Mouse (Mus musculus) thymus, postnatal 25 days (tissue): ENCODE measurements around the gene Lypd6b.
A peak's percentile ranks its signal among the peaks of the same experiment; 100 is the strongest.

Experiments used
- DNase-seq: peaks from one replicate; pipeline ENCODE4 v3.0.0; 2022

Gene Lypd6b

DNA sequence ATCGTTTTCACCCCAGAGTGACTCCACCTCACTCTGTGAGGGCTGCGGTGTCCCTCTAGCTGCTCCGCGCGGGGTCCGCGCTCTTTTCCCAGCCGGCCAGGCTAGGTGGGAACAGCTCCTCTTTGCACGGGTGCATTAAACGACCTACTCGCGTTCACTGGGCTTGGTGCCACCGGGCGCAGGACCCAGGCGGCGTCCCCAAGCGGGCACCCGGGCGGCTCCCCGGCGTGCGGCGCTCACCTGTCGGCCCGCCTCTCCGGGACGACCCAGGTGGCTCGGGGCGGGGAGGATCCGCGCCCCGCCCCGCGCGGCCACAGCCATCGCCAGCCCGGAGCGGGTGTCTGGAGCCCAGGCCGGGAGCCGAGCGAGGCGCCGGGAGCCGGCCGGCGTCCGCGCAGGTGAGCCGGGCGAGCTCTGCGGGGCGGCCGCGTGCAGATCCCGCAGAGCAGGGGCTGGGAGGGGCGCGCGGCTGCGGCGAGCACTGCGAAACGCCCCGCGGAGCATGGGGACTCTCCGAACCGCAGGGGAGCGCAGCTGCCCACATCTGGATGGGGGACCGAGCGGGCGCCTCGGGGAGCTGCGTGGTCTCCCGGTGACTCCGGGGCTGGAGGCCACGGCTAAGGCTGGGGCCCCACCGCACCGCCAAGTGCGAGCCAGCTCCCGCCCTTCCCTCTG lies at the start of gene Lypd6b:
TSS of gene Lypd6b (plus strand) at position 313 of the 675 bp plus-strand sequence.
- no peak for DNase-seq

DNA sequence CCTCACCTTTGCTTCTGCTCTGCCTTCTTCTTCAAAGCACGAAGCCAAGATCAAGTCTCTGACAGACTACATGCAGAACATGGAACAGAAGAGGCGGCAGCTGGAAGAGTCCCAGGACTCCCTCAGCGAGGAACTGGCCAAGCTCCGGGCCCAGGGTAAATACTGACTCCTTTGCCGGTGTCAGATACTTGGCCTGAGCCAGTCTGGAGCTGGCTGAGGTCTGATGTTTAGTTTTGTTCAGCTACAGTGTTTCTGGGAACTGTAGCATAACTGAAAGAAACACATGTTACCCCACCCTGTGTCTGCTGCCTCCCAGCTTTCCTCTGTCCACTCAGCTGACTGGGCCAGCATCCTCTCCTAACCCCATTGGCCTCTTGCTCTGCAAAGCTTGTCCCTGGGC lies 48.4 kb upstream of the Lypd6b start:
- no peak for DNase-seq

DNA sequence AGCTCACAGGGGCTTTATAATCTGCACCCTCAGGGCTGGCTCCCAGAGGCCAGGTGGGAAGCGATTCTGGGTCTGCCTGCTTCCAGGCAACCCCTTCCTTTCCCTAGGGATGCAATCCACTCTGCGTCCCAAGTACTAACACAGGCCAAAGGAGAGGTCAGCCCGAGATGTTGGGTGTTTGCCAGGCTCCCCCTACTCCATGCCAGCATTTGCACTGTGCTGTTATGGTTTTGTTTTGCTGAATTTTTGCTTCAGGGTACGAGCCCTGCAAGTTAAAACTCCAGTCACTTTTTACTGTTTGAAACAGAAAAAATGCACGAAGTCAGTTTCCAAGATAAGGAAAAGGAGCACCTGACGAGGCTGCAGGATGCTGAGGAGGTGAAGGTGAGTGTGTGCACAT lies 46.5 kb upstream of the Lypd6b start:
- DNase-seq: no peak

DNA sequence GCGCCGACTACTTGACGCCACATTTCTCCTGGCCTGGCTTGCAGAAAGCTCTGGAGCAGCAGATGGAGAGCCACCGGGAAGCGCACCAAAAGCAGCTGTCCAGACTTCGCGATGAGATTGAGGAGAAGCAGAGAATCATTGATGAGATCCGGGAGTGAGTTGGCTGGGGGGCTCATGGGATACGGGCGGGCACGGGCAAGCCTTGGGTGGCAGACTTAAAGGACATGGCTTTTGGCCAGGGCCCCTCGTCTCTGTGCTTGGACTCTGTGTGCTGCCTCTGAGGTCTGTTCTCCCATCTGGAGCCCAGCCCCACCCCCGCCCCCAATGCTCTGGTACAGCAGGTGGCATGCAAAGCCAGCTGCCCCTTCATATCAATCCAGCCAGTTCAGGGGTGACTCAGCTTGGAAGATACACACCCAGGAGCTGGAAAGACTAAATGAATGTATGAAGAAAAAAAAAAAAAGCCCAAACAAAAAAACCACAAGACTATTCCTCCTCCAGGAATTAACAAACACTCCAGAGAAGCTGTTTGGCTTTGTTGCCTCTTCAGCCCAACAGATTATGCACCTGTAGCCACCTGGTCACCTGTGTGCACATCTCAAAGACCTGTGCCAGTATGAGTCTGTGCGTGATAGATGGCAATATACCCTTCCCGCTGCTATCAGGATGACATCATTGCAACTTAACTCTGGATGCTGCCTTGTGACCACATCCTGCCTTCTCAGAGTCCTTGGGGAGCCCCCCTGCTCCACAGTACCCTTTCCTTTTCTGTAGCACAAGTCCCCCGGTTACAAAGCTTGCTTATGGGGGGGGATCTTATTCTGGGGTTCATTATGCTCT lies 45.4 kb upstream of the Lypd6b start:
- peak; percentile 21 for DNase-seq

DNA sequence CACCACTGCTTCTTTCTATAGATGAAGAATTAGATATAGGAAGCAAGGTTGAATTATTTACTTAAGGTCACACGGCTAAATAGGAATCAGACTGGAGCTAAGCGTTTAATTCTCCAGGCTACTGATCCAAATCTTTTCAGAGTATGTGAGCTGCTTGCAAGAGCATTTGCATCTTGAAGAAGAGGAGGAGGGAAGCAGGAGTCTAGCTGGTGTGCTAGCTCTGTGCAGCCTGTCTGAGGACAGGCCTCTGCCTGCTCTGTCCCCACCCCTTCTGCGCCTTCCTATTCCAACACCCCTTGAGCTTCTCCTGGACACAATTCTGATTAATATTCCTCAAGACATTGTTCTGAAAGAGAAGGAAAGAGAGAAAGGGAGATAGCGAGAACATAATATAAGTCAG lies 44.6 kb upstream of the Lypd6b start:
- no peak for DNase-seq

DNA sequence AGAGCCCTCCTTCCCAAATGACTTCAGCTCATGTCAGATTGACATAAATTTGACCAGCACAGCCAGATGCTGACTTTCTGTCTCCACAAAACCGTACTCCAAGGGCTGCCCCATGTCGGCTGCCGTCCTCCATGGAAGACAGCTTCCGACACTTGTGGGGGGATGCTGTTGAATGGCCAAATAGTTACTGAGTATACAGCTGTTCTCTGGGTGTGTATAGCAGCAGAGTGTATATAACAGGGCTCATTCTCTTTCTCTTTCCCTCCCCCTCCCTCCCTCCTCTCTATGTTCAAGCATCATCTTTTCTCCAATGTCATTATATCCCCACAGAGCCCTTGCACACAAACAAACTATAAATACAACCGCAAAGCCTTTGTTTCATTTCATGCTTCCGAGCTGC lies 43.7 kb upstream of the Lypd6b start:
- no peak for DNase-seq

DNA sequence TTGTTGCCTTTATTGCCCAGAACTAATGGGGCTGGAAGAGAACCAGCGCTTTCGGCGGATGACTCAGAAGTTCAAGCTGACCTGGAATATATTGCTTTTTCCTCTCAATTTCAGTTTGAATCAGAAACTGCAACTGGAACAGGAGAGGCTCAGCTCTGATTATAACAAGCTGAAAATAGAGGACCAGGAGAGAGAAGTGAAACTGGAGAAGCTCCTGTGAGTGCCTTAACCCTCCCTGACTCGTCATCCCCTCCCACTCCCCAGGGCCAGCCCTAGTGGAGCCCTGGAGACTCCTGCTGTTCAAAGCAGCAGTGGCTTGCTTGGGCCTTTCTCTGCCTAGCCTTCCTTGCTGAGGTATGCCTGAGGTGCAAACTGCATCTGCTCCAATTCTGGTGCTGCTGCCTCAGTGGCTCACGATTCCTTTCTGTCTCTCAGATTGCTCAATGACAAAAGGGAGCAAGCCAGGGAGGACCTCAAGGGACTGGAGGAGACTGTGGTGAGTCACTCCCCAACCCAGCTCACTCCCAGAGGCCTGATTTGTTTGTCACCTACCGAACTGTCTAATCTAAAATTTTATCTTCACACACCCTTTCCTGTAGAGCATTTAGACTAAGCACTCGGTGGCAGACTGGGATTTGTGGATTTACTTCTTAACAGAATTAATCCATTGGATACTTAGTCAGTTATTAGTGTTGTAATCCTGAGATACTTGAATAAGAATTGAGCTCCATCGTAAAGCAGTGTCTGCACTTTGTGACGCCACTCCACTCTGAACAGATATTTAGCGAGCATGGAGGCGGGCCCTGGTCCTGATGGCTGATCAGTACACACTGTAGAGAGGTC lies 43.0 kb upstream of the Lypd6b start:
- no peak for DNase-seq

DNA sequence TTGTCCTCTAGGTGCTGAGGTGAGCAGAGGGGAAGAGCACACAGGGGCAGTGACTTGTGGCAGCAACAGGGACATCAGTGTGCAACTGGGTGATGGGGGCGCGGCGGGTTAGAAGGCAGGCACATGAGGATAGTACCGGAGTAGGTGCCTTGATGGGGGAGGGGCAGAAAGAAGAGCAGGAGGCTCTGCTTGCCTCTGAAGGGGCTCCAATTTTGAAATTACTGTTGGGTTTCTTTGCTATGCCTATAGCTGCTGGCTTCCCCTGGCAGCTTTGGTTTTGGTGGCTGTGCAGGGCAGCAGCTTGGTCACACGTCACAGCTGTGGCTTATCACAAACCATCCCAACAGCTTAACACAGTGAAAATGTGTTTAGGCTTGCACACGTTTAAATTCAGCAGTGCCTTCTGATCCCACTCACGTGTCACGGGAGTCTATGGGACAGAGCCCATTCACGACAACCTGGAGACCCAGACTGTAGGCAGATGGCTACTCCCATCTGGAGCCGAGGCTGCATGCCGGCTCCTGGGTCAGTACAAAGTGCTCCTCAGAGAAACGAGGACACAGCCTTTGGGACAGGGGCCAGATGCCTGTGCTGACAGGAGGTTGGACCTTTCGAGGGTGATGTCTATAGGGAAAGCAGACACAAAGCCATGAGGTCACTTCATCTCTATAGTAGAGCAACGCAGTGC lies 42.2 kb upstream of the Lypd6b start:
- no peak for DNase-seq

DNA sequence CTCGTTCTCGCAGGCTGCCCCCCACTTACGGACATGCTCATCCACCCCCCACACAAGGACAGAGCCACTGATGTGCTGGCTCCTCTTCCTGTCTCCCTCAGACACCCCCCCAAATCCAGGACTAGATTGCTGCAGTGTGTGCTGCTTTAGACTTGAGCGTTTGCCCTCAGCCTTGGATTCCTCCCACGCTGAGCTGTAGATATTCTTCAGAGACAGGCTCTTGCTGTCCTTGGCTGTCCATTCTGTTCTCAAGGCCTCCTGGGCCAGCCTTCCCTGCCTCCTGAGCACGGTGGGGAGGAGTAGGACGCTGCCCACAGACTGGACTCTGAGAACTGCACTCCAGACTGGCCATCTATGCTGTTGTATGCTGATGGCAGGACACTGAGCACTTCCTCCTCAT lies 40.5 kb upstream of the Lypd6b start:
- no peak for DNase-seq

DNA sequence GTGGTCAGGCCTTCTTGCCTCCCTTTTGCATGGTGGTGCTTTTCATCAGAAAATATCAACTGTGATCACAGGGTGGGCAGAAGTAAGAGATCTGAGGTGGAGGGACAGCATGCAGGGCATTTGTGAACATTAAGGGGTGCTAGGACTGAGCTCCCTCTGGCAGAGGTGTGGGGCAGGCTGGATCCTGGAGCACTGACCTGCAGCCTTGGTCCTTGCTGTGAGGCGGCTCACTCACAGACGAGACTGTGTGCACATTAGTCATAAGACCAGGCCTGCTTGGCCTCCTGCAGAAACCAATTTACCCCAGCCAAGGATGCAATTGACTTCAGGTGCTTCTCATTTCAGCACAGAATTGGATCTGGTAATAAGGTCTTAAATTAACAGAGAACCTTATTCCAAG lies 39.8 kb upstream of the Lypd6b start:
- DNase-seq: no peak

DNA sequence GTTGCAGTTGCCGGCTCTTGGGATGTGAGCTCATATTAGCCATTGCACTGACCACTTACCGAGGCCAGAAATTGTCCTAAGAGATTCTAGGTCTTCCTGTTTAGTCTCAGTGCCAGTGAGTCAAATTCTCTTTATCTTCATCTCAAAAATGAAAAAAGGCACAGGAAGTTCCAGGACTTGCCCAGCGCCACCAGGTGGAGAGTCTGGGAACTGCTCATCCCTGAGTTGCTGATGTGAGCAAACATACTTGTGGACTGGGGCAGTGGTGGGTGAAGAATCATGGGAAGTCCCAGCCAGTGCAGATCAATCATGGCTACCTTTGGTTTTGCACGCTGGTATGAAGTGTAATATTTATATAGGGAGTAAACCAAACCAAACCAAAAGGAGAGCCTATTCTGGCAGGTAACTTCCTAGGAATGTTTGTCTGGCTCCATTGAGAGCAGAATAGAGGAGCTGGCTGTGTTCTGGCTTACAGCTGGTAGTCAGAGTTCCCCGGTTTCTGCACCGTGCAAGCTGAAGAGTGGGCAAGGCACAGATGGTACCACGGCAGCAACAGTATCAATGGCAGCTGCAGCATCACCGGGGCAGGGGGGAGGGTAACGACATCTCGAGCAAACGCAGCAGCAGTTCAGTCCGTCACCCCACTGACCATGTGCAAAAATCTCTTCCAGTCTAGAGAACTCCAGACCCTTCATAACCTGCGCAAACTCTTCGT lies 38.7 kb upstream of the Lypd6b start:
- DNase-seq: peak; percentile 62

DNA sequence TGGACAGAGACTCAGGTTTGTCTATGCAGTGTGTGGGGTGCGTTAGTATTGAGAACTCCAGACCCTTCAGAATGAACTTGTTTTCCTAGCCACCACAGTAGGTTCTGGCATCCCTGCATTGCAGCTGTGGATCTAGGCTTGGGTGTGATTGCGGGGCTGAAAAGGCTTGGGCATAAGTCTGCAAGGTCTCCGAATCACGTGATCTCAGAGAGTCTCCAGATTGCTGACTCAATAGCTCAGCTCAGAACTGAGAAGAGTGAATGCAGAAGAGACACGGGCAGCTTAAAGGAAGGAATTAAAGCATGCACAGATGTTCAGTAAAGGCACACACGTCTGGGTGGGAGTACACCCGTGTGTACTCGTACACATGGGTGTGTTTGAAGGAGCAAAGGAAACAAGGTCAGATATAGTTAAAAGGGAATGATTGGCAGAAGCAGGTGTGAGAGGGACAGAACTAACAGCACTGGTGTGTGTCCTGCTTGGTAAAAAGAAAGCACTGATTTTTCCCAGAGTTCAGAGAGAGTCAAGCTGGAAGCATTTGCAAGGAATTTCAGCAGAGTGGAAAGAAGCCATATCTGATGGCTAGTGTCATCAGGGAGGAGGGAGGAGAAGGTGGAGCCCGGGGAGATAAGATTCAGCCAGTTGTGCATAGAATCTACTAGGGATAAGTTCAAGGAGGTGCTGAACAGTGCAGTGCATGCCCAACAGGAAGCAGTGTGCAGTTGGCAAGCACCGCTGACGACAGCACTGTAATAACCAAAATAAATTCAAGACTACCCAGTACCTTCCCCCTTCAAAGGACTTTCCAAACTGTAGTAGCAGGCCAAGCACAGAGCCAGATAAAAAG lies 37.5 kb upstream of the Lypd6b start:
- no peak for DNase-seq

DNA sequence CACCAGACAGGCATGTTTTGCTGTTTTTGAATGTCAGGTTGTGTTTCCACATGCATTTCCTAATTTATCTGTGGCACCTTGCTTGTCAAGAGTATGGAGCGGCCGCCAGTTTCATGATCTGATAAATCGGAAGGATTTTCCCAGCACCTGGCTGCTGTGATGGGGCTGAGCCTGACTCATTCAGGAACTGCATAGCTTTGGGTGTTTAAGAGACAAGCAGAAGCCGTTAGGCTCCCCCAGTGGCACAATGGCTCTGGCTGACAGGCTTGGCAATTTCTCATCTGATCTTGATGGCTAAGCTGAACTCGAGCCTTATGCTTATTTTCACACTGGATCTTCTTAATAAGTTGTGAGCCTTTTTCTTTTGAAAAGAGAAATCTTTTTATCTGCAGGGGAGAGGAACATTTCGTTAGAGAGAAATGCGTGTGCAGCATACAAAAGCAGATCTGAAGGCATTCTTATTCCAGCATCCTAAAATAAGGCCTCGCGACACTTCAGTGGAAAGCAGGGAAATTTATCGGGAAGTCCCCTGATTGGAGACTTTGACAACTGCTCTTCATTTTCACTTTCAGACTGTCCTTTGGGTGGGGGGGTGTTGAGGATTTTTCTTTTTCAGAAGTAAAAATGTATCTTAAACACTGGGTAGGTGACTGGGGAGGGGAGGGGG lies 35.8 kb upstream of the Lypd6b start:
- no peak for DNase-seq

DNA sequence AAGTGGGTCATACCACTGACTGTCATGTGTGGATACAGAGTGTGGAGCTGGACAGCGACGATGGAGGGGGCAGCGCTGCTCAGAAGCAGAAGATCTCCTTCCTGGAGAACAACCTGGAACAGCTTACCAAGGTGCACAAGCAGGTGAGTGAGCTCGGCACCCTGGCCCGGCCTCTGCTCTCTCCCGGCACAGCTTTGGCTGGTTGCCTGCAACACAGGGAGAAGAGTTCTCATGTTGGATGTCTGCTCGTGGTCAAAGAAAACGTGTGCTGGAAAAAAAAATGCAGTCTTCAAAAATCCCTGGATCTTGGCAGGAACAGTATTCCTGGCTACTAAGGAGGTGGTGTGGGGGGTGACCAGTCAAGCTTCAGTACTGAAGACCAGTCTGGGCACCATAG lies 35.3 kb upstream of the Lypd6b start:
- DNase-seq: no peak

DNA sequence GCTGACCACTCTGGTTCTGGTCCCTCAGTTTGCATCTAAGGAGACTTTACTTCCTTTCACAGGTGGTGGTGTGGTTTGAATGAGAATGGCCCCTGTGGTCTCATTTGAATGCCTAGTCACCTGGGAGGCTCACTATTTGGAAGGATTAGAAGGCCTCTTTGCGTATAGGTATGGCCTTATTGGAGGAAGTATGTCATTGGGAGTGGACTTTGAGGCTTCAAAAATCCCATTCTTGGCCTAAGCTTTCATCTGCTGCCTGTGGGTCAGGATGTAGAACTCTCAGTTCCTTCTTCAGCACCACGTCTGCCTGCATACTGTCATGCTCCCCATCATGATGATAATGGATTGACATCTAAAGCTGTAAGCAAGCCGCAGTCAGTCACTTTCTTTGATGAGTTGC lies 34.4 kb upstream of the Lypd6b start:
- DNase-seq: no peak

DNA sequence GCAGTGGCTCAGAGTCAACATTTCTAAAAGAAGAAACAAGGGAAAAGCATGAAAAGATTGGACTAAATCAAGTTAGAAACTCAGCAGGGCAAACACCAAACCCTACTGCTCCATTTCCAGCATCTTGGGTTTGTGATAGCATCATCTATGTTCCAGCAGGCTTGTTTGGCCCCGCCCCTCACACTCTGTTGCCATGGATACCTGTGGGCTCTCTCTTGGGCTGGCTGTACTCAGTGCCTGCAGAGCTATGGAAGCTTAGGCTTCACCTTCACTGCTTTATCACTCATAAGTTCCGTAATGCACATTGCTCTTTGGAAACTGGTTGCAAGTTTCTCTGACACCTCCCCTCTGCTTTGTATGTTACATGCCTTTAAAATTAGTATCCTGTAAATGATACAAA lies 32.4 kb upstream of the Lypd6b start:
- DNase-seq: peak; percentile 26

DNA sequence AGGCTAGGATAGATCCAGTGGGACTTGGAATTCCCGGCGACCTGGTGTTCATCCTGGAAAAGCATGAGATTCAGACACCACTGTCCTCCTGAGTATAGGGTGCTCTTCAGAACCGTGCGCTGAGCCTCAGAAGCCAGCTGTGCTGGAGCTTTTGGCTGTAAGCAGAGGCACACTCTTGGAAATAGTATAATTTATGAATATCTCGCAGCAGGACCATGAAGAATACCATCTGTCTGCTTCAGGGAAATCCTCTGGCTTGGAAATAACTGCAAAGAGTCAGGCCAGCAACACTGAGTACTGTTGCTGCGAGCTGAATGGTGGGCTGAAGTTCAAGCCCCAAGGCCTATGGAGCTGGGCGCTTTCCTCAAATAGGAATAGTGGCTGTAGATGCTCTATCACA lies 29.9 kb upstream of the Lypd6b start:
- no peak for DNase-seq

DNA sequence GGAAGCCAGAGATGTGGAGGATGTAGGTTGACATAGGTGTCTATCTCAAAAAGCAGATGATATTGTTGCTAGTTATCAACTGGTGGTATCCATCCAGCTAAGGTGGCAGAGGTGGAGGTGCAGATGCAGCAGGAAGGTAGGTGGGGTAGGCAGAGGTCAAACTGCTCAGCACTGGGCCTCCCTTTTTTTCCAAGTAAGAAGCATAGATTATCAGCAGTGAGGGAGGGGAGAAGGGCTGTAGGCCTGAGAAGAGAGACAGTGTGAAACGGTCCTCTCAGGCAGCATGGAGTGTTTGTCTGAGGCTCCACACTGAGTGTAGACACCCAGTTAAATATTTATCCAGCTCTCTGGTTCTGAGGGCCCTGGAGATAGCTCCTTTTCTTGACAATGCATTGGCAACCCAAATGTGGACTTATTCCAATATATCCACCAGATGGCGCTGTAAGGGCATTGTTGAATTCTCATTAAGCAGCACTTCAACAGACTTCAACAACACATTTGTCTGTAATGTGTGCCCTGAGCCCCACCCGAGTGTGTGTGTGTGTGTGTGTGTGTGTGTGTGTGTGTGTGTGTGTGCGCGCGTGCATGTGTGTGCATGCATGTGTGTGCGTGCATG lies 23.0 kb upstream of the Lypd6b start:
- peak; percentile 47 for DNase-seq

DNA sequence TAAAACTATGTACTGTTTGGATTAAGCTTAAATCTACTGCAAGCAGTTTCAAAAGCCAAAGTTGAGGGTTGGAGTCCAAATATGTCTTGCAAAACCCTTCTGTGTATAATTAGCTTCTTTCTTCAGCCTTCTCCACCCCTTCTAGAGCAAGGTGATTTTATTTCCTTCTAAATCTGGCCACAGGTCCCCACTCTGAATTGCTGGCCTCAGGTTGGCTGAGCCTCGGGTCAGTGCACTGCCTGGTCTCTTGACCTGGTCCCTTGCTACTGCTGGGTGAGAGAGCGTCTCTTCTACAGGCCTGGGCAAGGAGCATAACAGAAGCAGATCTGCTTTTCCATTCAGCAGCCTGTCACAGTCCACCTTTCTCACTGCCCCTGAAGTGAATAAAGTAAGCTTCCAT lies 18.6 kb upstream of the Lypd6b start:
- no peak for DNase-seq

DNA sequence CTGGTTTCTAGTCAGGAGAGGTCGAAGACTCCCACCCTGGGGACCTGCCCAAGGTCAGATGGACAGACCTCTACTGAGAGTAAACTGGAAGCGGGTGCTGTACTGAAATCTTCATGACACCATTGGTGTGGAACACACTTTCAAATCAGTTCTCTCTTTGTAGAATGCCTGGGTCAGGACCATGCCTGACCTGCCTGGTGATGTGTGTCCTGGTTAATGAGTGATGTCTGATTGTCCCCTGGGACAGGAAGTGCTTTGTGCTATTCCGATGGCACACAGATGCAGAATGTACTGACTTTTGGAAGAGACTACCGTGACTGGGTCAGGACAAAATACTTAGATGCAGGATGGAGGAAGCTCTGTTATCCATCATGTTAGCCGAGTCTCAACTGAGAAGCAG lies 17.0 kb upstream of the Lypd6b start:
- no peak for DNase-seq
